Mouse (Mus musculus) myocyte (in vitro differentiated cells): Measurements from ENCODE around the gene Plekha4. TPM values are rescaled to one million over a fixed set of nuclear protein-coding genes. Genes with fewer than 3 reads are reported as not detected.

Source experiments
- H3K27me3 ChIP-seq: one replicate; pipeline ENCODE4 v1.6.1; 2011; ENCODE audit not compliant: control insufficient read depth, insufficient read depth, insufficient read length
- H3K36me3 ChIP-seq: one replicate; pipeline ENCODE4 v1.6.1; 2011; ENCODE audit not compliant: control insufficient read depth, insufficient read depth
- H3K4me2 ChIP-seq: one replicate; pipeline ENCODE4 v1.6.1; 2011; ENCODE audit warnings: low read depth, control low read depth
- H3K4me3 ChIP-seq: one replicate; pipeline ENCODE4 v1.5.1; 2011; ENCODE audit warnings: mild to moderate bottlenecking, control low read depth, moderate library complexity
- H3K79me2 ChIP-seq: one replicate; pipeline ENCODE4 v1.6.1; 2011; ENCODE audit not compliant: control insufficient read depth, insufficient read depth
- H3ac ChIP-seq: one replicate; pipeline ENCODE4 v1.6.1; 2011; ENCODE audit not compliant: control insufficient read depth, insufficient read length
- CEBPB ChIP-seq: IDR thresholded peaks from 2 replicates; pipeline ENCODE4 v1.6.1; 2011; ENCODE audit warnings: mild to moderate bottlenecking, moderate library complexity; ENCODE audit not compliant: poor library complexity, insufficient read depth, severe bottlenecking
- E2F4 ChIP-seq: IDR thresholded peaks from one replicate; pipeline ENCODE4 v1.6.1; 2011; ENCODE audit warnings: mild to moderate bottlenecking, control low read depth, moderate library complexity; ENCODE audit not compliant: insufficient read depth
- MAX ChIP-seq: IDR thresholded peaks from one replicate; pipeline ENCODE4 v1.6.1; 2011; ENCODE audit warnings: low read depth, mild to moderate bottlenecking, control low read depth
- MYOD1 ChIP-seq, 3 experiments: IDR thresholded peaks; one replicate each; pipeline ENCODE4 v1.6.1; 2011; ENCODE audit warnings: control low read depth in 2 of 3, low read depth in 2 of 3, mild to moderate bottlenecking in 2 of 3, moderate library complexity in 1 of 3; ENCODE audit not compliant: insufficient read length in 2 of 3, control insufficient read depth in 1 of 3
- MYOG ChIP-seq, 3 experiments: IDR thresholded peaks; one replicate each; pipeline ENCODE4 v1.6.1; 2011; ENCODE audit warnings: control low read depth in 2 of 3, low read depth in 2 of 3, mild to moderate bottlenecking in 2 of 3; ENCODE audit not compliant: insufficient read length in 2 of 3, control insufficient read depth in 1 of 3, insufficient read depth in 1 of 3
- POLR2A ChIP-seq: IDR thresholded peaks from one replicate; pipeline ENCODE4 v1.6.1; 2011; ENCODE audit warnings: low read depth, mild to moderate bottlenecking, control low read depth, moderate library complexity; ENCODE audit not compliant: insufficient read length
- POLR2AphosphoS2 ChIP-seq: IDR thresholded peaks from one replicate; pipeline ENCODE4 v1.6.1; 2011; ENCODE audit warnings: low read depth, control low read depth; ENCODE audit not compliant: insufficient read length
- REST ChIP-seq: IDR thresholded peaks from one replicate; pipeline ENCODE4 v1.6.1; 2011; ENCODE audit warnings: mild to moderate bottlenecking, control low read depth, moderate library complexity; ENCODE audit not compliant: insufficient read depth, insufficient read length
- SRF ChIP-seq: IDR thresholded peaks from one replicate; pipeline ENCODE4 v1.6.1; 2011; ENCODE audit warnings: low read depth; ENCODE audit not compliant: control insufficient read depth, insufficient read length
- TCF12 ChIP-seq: IDR thresholded peaks from one replicate; pipeline ENCODE4 v1.6.1; 2011; ENCODE audit warnings: mild to moderate bottlenecking, control low read depth; ENCODE audit not compliant: poor library complexity, insufficient read depth, severe bottlenecking
- TCF3 ChIP-seq: IDR thresholded peaks from one replicate; pipeline ENCODE4 v1.6.1; 2011; ENCODE audit warnings: low read depth, control low read depth; ENCODE audit not compliant: insufficient read length
- USF1 ChIP-seq: IDR thresholded peaks from one replicate; pipeline ENCODE4 v1.6.1; 2011; ENCODE audit warnings: low read depth, mild to moderate bottlenecking, control low read depth, moderate library complexity
- polyA plus RNA-seq: library from polyadenylated mRNA; unstranded; fragments of >200 nt; fragmentation: generic; extraction: Trizol; gene quantifications from one replicate; pipeline ENCODE4 v1.2.1, GENCODE M21; 2012; ENCODE audit warnings: missing spikeins

Plekha4 gene
- polyA plus RNA-seq, 1 experiment: 2.6 TPM

DNA sequence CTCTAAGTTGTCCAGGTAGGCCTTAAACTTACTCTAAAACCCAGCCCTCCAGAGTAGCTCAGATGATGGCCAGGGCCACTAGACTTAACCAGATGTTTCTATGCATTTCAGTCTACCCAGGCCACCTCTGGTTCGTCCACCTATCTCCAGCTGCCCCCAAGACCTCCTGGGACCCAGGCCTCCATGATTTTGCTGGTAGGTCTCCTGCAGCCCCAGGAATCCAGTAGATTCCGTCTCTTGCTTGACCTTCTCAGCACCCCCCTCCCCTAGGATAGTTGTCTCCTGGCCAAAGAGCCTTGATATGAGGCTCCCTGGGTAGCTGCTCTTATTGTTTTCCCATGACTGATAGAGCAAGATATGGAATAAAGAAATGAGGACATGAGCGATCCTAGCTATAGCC, 13.0 kb downstream of the Plekha4 start:
- TF ChIP-seq TCF3 (no peak), MAX (no peak), MYOD1 (IDR thresholded peaks at IDR 0.05; ENCODE audit: control insufficient read depth in 1 of 3, insufficient read length in 2 of 3, low read depth in 2 of 3) (no peak), REST (no peak), CEBPB (no peak), POLR2A (no peak), USF1 (no peak)
- Histone ChIP-seq H3K4me3 (no peak overlapping the region), H3K79me2 (no peaks in the 10 kb centered on the region), H3K36me3 (no peaks in the 10 kb centered on the region), H3ac (no peak overlapping the region), H3K27me3 (no peaks in the 10 kb centered on the region), H3K4me2 (no peak overlapping the region)

DNA sequence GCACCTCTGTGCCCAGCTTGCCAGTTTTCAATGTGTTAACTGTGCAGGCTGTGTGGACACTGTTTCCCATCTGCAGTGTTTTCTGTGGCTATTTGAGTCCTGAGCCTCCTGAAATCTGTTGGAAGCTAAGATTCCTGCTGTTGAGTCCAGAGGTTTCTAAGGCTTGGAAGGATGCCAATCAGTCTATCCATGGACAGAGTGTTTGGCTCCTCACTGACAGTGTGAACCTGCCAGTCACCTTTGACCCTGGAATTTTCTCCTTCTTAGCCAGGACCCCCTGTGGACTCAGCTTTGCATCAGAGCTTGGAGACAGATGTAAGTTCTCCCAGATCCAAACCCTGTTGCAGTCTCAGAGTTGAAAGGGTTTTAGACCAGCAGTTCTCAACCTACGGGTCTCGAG, 14.1 kb downstream of the Plekha4 start:
- no peak for TF ChIP-seq REST
- no peak overlapping the region for H3K4me3 ChIP-seq
- H3ac ChIP-seq: no peak overlapping the region
- no peaks in the 10 kb centered on the region for H3K27me3 ChIP-seq
- no peaks in the 10 kb centered on the region for H3K36me3 ChIP-seq
- H3K79me2 ChIP-seq: no peaks in the 10 kb centered on the region
- H3K4me2 ChIP-seq: no peak overlapping the region

DNA sequence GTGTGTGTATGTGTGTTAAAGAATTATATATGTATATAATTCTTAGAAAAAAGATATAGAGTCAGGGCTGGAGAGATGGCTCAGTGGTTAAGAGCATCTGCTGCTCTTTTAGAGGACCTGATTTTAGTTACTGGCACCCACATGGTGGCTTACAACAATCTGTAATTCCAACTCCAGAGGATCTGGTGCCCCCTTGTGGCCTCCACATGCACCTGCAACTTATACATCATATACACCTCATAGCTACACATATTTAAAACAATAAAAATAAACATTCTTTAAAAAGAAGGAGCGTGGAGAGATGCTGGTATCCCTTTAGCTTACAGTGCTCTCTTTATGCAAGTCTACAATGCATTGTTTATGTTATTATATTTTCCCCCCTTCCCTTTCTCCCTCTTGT, 18.4 kb downstream of the Plekha4 start:
- no peaks in the 10 kb centered on the region for H3K79me2 ChIP-seq
- no peak overlapping the region for H3K4me2 ChIP-seq
- no peak overlapping the region for H3K4me3 ChIP-seq

DNA sequence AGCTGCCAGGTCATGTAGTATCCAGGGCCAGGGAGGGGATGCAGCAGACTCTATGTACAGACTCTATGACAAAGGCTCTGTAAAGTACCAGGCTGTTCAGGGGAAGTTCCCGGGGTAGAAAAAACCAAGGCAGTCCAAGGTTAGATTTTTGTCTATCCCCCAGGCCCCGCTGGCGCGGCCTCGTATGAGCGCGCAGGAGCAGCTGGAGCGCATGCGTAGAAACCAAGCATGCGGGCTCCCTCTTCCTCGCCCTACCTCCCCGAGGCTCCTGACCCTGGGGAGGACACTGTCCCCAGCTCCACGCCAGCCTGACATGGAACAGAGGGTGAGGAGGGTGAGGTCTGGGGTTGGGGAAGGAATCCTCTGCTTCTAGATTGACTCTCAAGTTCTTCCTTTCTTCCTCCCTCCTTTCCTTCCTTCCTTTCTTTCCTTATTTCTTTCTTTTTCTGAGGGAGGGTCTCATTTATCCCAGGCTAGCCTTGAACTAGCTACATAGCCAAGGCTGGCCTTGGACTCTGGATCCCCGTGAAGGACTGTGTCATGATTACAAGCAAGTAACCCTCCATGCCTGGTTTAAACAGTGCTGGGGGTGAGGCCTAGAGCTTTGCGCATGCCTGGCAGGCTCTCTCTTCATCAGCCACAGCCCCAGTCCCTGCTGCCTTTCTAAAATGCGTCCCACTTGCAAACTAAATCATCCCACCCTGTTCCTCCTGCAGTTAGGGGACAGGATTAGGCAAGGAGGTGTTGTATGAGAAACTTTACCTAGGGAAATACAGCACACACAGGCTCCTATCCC, 23.7 kb downstream of the Plekha4 start:
- Histone ChIP-seq H3K36me3 (no peaks in the 10 kb centered on the region), H3K79me2 (no peaks in the 10 kb centered on the region), H3K27me3 (no peaks in the 10 kb centered on the region), H3ac (no peak overlapping the region), H3K4me2 (peak overlapping the region; percentile 18), H3K4me3 (no peak overlapping the region)
- no peak for TF ChIP-seq POLR2AphosphoS2
- no peak for TF ChIP-seq SRF
- TF ChIP-seq POLR2A: no peak
- TF ChIP-seq MAX: no peak
- TF ChIP-seq MYOD1 (IDR thresholded peaks at IDR 0.05; ENCODE audit: control insufficient read depth in 1 of 3, insufficient read length in 2 of 3, low read depth in 2 of 3): no peak
- TF ChIP-seq MYOG (IDR thresholded peaks at IDR 0.05; ENCODE audit: control insufficient read depth in 1 of 3, insufficient read depth in 1 of 3, insufficient read length in 2 of 3, low read depth in 2 of 3): no peak
- no peak for TF ChIP-seq TCF3
- no peak for TF ChIP-seq CEBPB
- no peak for TF ChIP-seq TCF12
- no peak for TF ChIP-seq USF1
- no peak for TF ChIP-seq E2F4
- TF ChIP-seq REST: no peak

More for the DNA sequence above, 18.4 kb downstream of the Plekha4 start:
- Histone ChIP-seq H3ac (no peak overlapping the region), H3K36me3 (no peaks in the 10 kb centered on the region), H3K27me3 (no peaks in the 10 kb centered on the region)
- TF ChIP-seq USF1 (no peak), MAX (no peak), MYOG (IDR thresholded peaks at IDR 0.05; ENCODE audit: control insufficient read depth in 1 of 3, insufficient read depth in 1 of 3, insufficient read length in 2 of 3, low read depth in 2 of 3) (no peak), TCF3 (no peak), CEBPB (no peak), MYOD1 (IDR thresholded peaks at IDR 0.05; ENCODE audit: control insufficient read depth in 1 of 3, insufficient read length in 2 of 3, low read depth in 2 of 3) (no peak), SRF (no peak), E2F4 (no peak), REST (no peak), TCF12 (no peak)

DNA sequence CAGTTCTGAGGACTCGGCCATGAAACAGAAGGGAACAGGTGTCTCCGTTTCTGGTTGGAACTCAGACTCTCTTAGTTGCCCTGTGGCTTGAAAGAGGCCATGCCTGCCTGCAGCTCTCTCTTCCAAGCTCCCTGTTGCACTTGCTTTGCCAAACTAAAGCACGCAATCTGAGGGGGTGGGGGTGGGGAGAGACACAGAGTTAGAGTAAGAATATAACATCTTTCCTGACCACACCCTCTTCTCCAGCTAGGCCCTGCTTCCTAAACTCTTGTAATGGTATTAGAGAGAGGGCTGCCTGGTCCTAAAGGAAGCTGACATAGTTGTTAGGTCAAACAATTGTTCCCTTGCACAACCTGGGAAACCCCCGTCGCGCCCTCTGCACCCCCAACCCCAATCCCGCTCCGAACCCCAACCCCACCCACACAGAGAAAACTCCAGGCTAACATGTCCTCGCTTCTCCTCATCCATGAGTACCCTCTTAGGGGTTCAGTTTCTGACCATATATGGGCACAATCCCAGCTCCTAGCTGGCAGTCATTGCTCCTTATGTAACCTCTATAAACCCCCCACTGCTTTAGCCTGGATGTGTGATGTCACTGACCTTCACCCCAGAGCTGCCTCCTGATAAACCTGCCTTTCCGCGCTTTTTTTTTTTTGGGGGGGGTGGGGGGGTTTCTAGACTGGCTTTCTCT, 24.8 kb downstream of the Plekha4 start:
- Histone ChIP-seq H3K27me3 (no peaks in the 10 kb centered on the region), H3K4me2 (peak overlapping the region; percentile 18), H3K36me3 (no peaks in the 10 kb centered on the region), H3K79me2 (no peaks in the 10 kb centered on the region), H3ac (no peak overlapping the region), H3K4me3 (no peak overlapping the region)
- no peak for TF ChIP-seq MYOG (IDR thresholded peaks at IDR 0.05; ENCODE audit: control insufficient read depth in 1 of 3, insufficient read depth in 1 of 3, insufficient read length in 2 of 3, low read depth in 2 of 3)
- peak in 1 of 3 experiments; percentile 18 for TF ChIP-seq MYOD1 (IDR thresholded peaks at IDR 0.05; ENCODE audit: control insufficient read depth in 1 of 3, insufficient read length in 2 of 3, low read depth in 2 of 3)
